In the genomic region with DNA sequence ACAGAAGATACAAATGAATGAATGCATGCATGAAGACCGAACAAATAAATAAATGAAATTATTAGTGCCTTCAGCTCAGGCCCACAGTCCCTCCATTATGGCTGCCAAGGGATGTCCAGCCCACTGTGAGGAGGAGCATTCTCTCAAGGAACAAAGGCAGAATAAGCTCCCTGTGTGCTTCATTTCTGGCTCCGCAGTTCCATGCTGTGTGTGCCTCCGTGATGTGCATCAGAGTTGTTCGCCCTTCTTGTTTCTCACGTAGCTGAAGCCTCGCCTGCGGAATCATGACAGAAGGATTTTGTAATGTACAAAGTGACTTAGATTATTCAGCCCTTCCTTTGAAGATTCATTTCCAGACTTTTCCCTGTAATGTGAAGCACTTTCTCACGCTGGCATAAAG, we compare ENCODE assay signal across 30 mouse cellular contexts.
DNase-seq lines count a peak whose midpoint lies in the region; ATAC-seq and TF ChIP-seq lines count a peak whose summit lies in the region.
"Had no signal": no experiment of that assay in that cellular context is flagged by ENCODE, and none has a peak within 500 bp of the region (broad histone marks: within the 10 kb centered on the region; RNA-seq: fewer than 3 reads in every experiment).

No protein-coding gene starts in this region.

- no peak overlapping the region for H3K27ac ChIP-seq in hindbrain, postnatal 0 days
- no peak overlapping the region for H3K27ac ChIP-seq in hindbrain, embryonic 14.5 days
- no peak overlapping the region for H3K27ac ChIP-seq in midbrain, embryonic 13.5 days
- H3K27ac ChIP-seq in midbrain, embryonic 11.5 days (ENCODE audit: low read depth, low read length), result no peak overlapping the region
- H3K27ac ChIP-seq: embryonic facial prominence, embryonic 10.5 days; embryonic facial prominence, embryonic 13.5 days; forebrain, embryonic 12.5 days; heart, adult 2 months; heart, embryonic 10.5 days; heart, embryonic 13.5 days; hindbrain, embryonic 15.5 days; intestine, embryonic 15.5 days had no signal

- H3K4me2 ChIP-seq in hindbrain, postnatal 0 days (ENCODE audit: low read depth, low read length), result no peak overlapping the region
- H3K4me2 ChIP-seq in hindbrain, embryonic 14.5 days (replicated peaks), result no peak overlapping the region
- no peak overlapping the region for H3K4me2 ChIP-seq in midbrain, embryonic 13.5 days (replicated peaks)
- no peak overlapping the region for H3K4me2 ChIP-seq in midbrain, embryonic 11.5 days
- H3K4me2 ChIP-seq: embryonic facial prominence, embryonic 13.5 days; forebrain, embryonic 12.5 days; heart, embryonic 13.5 days; hindbrain, embryonic 15.5 days; intestine, embryonic 15.5 days had no signal

- WGBS in hindbrain, postnatal 0 days, result 52% methylated on average over 8 of the region's 8 CpGs
- 68% methylated on average over 8 of the region's 8 CpGs for WGBS in hindbrain, embryonic 14.5 days
- WGBS in midbrain, embryonic 13.5 days, result 69% methylated on average over 8 of the region's 8 CpGs
- 77% methylated on average over 8 of the region's 8 CpGs for WGBS in midbrain, embryonic 11.5 days

- no peak overlapping the region for H3K4me3 ChIP-seq in hindbrain, postnatal 0 days (ENCODE audit: low read length)
- no peak overlapping the region for H3K4me3 ChIP-seq in hindbrain, embryonic 14.5 days (replicated peaks; ENCODE audit: low read length)
- H3K4me3 ChIP-seq in midbrain, embryonic 13.5 days (replicated peaks), result no peak overlapping the region
- H3K4me3 ChIP-seq in midbrain, embryonic 11.5 days (ENCODE audit: low read depth, low read length), result no peak overlapping the region
- H3K4me3 ChIP-seq: embryonic facial prominence, embryonic 10.5 days; embryonic facial prominence, embryonic 13.5 days; erythroblast, embryonic 14.5 days; forebrain, embryonic 12.5 days; heart, adult 2 months; heart, embryonic 10.5 days; heart, embryonic 13.5 days; hindbrain, embryonic 15.5 days; intestine, embryonic 15.5 days had no signal

- ATAC-seq in hindbrain, postnatal 0 days, result 0 out of 2 replicates have a peak, but pooled peaks have one; percentile 35
- no peak for ATAC-seq in hindbrain, embryonic 14.5 days (ENCODE audit: low FRiP score)
- ATAC-seq in midbrain, embryonic 13.5 days, result 0 out of 2 replicates have a peak, but pooled peaks have one; percentile 48
- ATAC-seq in midbrain, embryonic 11.5 days (ENCODE audit: low FRiP score), result no peak
- ATAC-seq: forebrain, postnatal 0 days; intestine, embryonic 15.5 days; Patski had no signal

- H3K27me3 ChIP-seq in hindbrain, postnatal 0 days (ENCODE audit: insufficient read depth, low read length), result no peaks in the 10 kb centered on the region
- H3K27me3 ChIP-seq in hindbrain, embryonic 14.5 days (ENCODE audit: control insufficient read depth, insufficient read depth, low read length), result no peaks in the 10 kb centered on the region
- H3K27me3 ChIP-seq in midbrain, embryonic 13.5 days, result no peaks in the 10 kb centered on the region
- no peaks in the 10 kb centered on the region for H3K27me3 ChIP-seq in midbrain, embryonic 11.5 days (ENCODE audit: control insufficient read depth, insufficient read depth, low read length)
- H3K27me3 ChIP-seq: CH12.LX; embryonic facial prominence, embryonic 13.5 days; forebrain, embryonic 12.5 days; heart, embryonic 13.5 days; hindbrain, embryonic 15.5 days; intestine, embryonic 15.5 days; Patski had no signal

- H3K4me1 ChIP-seq in hindbrain, postnatal 0 days (ENCODE audit: insufficient read depth, low read length), result no peaks in the 10 kb centered on the region
- no peaks in the 10 kb centered on the region for H3K4me1 ChIP-seq in hindbrain, embryonic 14.5 days (replicated peaks; ENCODE audit: control insufficient read depth, insufficient read depth, low read length)
- no peaks in the 10 kb centered on the region for H3K4me1 ChIP-seq in midbrain, embryonic 13.5 days (replicated peaks)
- H3K4me1 ChIP-seq in midbrain, embryonic 11.5 days (ENCODE audit: control insufficient read depth, insufficient read depth, low read length), result no peaks in the 10 kb centered on the region
- H3K4me1 ChIP-seq: forebrain, embryonic 12.5 days had no signal

- DNase-seq in hindbrain, postnatal 0 days (ENCODE audit: low spot score), result no peak
- DNase-seq in hindbrain, embryonic 14.5 days (ENCODE audit: low spot score), result no peak
- no peak for DNase-seq in midbrain, embryonic 11.5 days (ENCODE audit: low spot score, missing footprints)
- DNase-seq in brain, adult 2 months (ENCODE audit: low read depth, low spot score), result peak; percentile 22
- DNase-seq in gastrocnemius, postnatal 4 days (ENCODE audit: low spot score in 2 of 2), result no peak
- DNase-seq: adrenal gland, postnatal 10 days; adrenal gland, postnatal 36 days; B cell, adult 2 months; cerebellum, adult 11-12 months; cerebellum, adult 8-10 months; cerebellum, postnatal 10 days; cerebellum, postnatal 36 days; embryo, embryonic 11 days; forebrain, postnatal 0 days; gastrocnemius, postnatal 25 days; heart, adult 2 months; heart, postnatal 14 days; heart, postnatal 4 days had no signal

- H3K9me3 ChIP-seq in hindbrain, postnatal 0 days (ENCODE audit: low read length), result no peaks in the 10 kb centered on the region
- H3K9me3 ChIP-seq in hindbrain, embryonic 14.5 days (ENCODE audit: control insufficient read depth, low read length), result no peaks in the 10 kb centered on the region
- no peaks in the 10 kb centered on the region for H3K9me3 ChIP-seq in midbrain, embryonic 13.5 days
- H3K9me3 ChIP-seq in midbrain, embryonic 11.5 days (ENCODE audit: control insufficient read depth, low read length), result no peaks in the 10 kb centered on the region
- H3K9me3 ChIP-seq: embryonic facial prominence, embryonic 10.5 days; embryonic facial prominence, embryonic 13.5 days; forebrain, embryonic 12.5 days; G1E; heart, embryonic 10.5 days; heart, embryonic 13.5 days; hindbrain, embryonic 15.5 days; intestine, embryonic 15.5 days had no signal

- no peaks in the 10 kb centered on the region for H3K36me3 ChIP-seq in hindbrain, postnatal 0 days (ENCODE audit: insufficient read depth, low read length)
- H3K36me3 ChIP-seq in hindbrain, embryonic 14.5 days (replicated peaks; ENCODE audit: control insufficient read depth, insufficient read depth), result peaks cover 33% of the 10 kb centered on the region
- H3K36me3 ChIP-seq in midbrain, embryonic 13.5 days, result peaks cover 17% of the 10 kb centered on the region
- no peaks in the 10 kb centered on the region for H3K36me3 ChIP-seq in midbrain, embryonic 11.5 days (ENCODE audit: control insufficient read depth, insufficient read depth, low read length)
- H3K36me3 ChIP-seq: embryonic facial prominence, embryonic 10.5 days; embryonic facial prominence, embryonic 13.5 days; heart, embryonic 10.5 days; heart, embryonic 13.5 days; hindbrain, embryonic 15.5 days; intestine, embryonic 15.5 days had no signal

- no peak for TF ChIP-seq CTCF in hindbrain, postnatal 0 days (IDR thresholded peaks at IDR 0.05; ENCODE audit: low read depth)

- H3K9ac ChIP-seq in hindbrain, postnatal 0 days (replicated peaks; ENCODE audit: low read length), result no peak overlapping the region
- H3K9ac ChIP-seq in hindbrain, embryonic 14.5 days, result no peak overlapping the region
- no peak overlapping the region for H3K9ac ChIP-seq in midbrain, embryonic 13.5 days (replicated peaks)
- H3K9ac ChIP-seq in midbrain, embryonic 11.5 days (ENCODE audit: low read length), result no peak overlapping the region
- H3K9ac ChIP-seq: embryonic facial prominence, embryonic 13.5 days; forebrain, embryonic 12.5 days; forebrain, postnatal 0 days; heart, embryonic 13.5 days; hindbrain, embryonic 15.5 days; intestine, embryonic 15.5 days had no signal

Comparison
In these comparisons a context has a peak if more than half of its experiments do, and no peak if none do; other contexts are left out.
1. ATAC-seq: peak in hindbrain, postnatal 0 days (single experiment) and midbrain, embryonic 13.5 days (single experiment); none in hindbrain, embryonic 14.5 days (single experiment) and midbrain, embryonic 11.5 days (single experiment).